Comparison of ENCODE assay signal across 10 mouse cellular contexts in genomic region chr2:167552927-167553402, GRCm38 (mm10). TPM values are rescaled to one million over a fixed set of nuclear protein-coding genes. Genes with fewer than 3 reads are reported as not detected.
DNase-seq lines count a peak whose midpoint lies in the region; ATAC-seq and TF ChIP-seq lines count a peak whose summit lies in the region.
"Had no signal": no experiment of that assay in that cellular context is flagged by ENCODE, and none has a peak within 500 bp of the region (broad histone marks: within the 10 kb centered on the region; RNA-seq: fewer than 3 reads in every experiment).

No protein-coding gene starts in this region.

- intact Hi-C loops in gastrocnemius, adult 2 months (cut with DNase I) = no loop called here
- intact Hi-C loops in left cerebral cortex, adult 2 months (cut with DNase I) = no loop called here

- WGBS in embryonic facial prominence, embryonic 15.5 days = 24% methylated on average over 11 of the region's 11 CpGs
- 23% methylated on average over 11 of the region's 11 CpGs for WGBS in limb, embryonic 15.5 days
- 23% methylated on average over 11 of the region's 11 CpGs for WGBS in hindbrain, postnatal 0 days

- no peaks in the 10 kb centered on the region for H3K27me3 ChIP-seq in C2C12 (ENCODE audit: control insufficient read depth, insufficient read depth, insufficient read length)
- H3K27me3 ChIP-seq in embryonic facial prominence, embryonic 15.5 days = no peaks in the 10 kb centered on the region
- H3K27me3 ChIP-seq in limb, embryonic 15.5 days = no peaks in the 10 kb centered on the region
- H3K27me3 ChIP-seq in hindbrain, postnatal 0 days (ENCODE audit: insufficient read depth, low read length) = no peaks in the 10 kb centered on the region
- H3K27me3 ChIP-seq: neural tube, embryonic 12.5 days had no signal

- H3K9ac ChIP-seq in embryonic facial prominence, embryonic 15.5 days = no peak overlapping the region
- no peak overlapping the region for H3K9ac ChIP-seq in limb, embryonic 15.5 days
- H3K9ac ChIP-seq in hindbrain, postnatal 0 days (replicated peaks; ENCODE audit: low read length) = no peak overlapping the region
- H3K9ac ChIP-seq: neural tube, embryonic 12.5 days had no signal

- H3K4me3 ChIP-seq in gastrocnemius, adult 2 months = no peak overlapping the region
- H3K4me3 ChIP-seq in C2C12 (ENCODE audit: insufficient read depth, poor library complexity, severe bottlenecking) = no peak overlapping the region
- no peak overlapping the region for H3K4me3 ChIP-seq in embryonic facial prominence, embryonic 15.5 days (replicated peaks)
- H3K4me3 ChIP-seq in limb, embryonic 15.5 days = no peak overlapping the region
- no peak overlapping the region for H3K4me3 ChIP-seq in left cerebral cortex, adult 2 months
- H3K4me3 ChIP-seq in hindbrain, postnatal 0 days (ENCODE audit: low read length) = no peak overlapping the region
- H3K4me3 ChIP-seq: erythroblast, embryonic 14.5 days; neural tube, embryonic 12.5 days had no signal

- TF ChIP-seq CTCF in gastrocnemius, adult 2 months (IDR thresholded peaks at IDR 0.05) = no peak
- TF ChIP-seq CTCF in C2C12 (IDR thresholded peaks at IDR 0.05; ENCODE audit: control insufficient read depth, insufficient read depth, insufficient read length) = no peak
- TF ChIP-seq CTCF in left cerebral cortex, adult 2 months (IDR thresholded peaks at IDR 0.05) = no peak
- no peak for TF ChIP-seq CTCF in hindbrain, postnatal 0 days (IDR thresholded peaks at IDR 0.05; ENCODE audit: low read depth)

- peak overlapping the region; percentile 26 for H3ac ChIP-seq in C2C12 (ENCODE audit: control insufficient read depth, insufficient read length, low read depth)

- H3K79me3 ChIP-seq in C2C12 (ENCODE audit: low read depth) = peaks cover 2% of the 10 kb centered on the region

- ATAC-seq in embryonic facial prominence, embryonic 15.5 days (ENCODE audit: insufficient number of reproducible peaks, low FRiP score, low TSS enrichment, low read depth) = peak; percentile 58; the same call in 1 of the 2 replicates
- no peak for ATAC-seq in limb, embryonic 15.5 days (ENCODE audit: insufficient number of reproducible peaks, low FRiP score, low TSS enrichment, low read depth)
- no peak for ATAC-seq in hindbrain, postnatal 0 days

- H3K4me1 ChIP-seq in embryonic facial prominence, embryonic 15.5 days = peaks cover 19% of the 10 kb centered on the region
- peaks cover 14% of the 10 kb centered on the region for H3K4me1 ChIP-seq in limb, embryonic 15.5 days
- H3K4me1 ChIP-seq in hindbrain, postnatal 0 days (ENCODE audit: insufficient read depth, low read length) = no peaks in the 10 kb centered on the region

- no peak overlapping the region for H3K4me2 ChIP-seq in embryonic facial prominence, embryonic 15.5 days (replicated peaks)
- H3K4me2 ChIP-seq in limb, embryonic 15.5 days = no peak overlapping the region
- no peak overlapping the region for H3K4me2 ChIP-seq in hindbrain, postnatal 0 days (ENCODE audit: low read depth, low read length)
- H3K4me2 ChIP-seq: neural tube, embryonic 12.5 days had no signal

- no peaks in the 10 kb centered on the region for H3K9me3 ChIP-seq in embryonic facial prominence, embryonic 15.5 days (replicated peaks)
- H3K9me3 ChIP-seq in limb, embryonic 15.5 days = no peaks in the 10 kb centered on the region
- H3K9me3 ChIP-seq in hindbrain, postnatal 0 days (ENCODE audit: low read length) = no peaks in the 10 kb centered on the region
- H3K9me3 ChIP-seq: neural tube, embryonic 12.5 days had no signal

- H3K79me2 ChIP-seq in C2C12 (ENCODE audit: control insufficient read depth, insufficient read depth) = peaks cover 12% of the 10 kb centered on the region

- peak overlapping the region; percentile 40; the same call in 1 of the 2 replicates for H3K27ac ChIP-seq in gastrocnemius, adult 2 months
- peak overlapping the region; percentile 22 for H3K27ac ChIP-seq in embryonic facial prominence, embryonic 15.5 days (replicated peaks)
- peak overlapping the region; percentile 38; the same call in 1 of the 2 replicates for H3K27ac ChIP-seq in limb, embryonic 15.5 days
- H3K27ac ChIP-seq in left cerebral cortex, adult 2 months = no peak overlapping the region
- H3K27ac ChIP-seq in hindbrain, postnatal 0 days = no peak overlapping the region
- H3K27ac ChIP-seq: neural tube, embryonic 12.5 days had no signal

- no peaks in the 10 kb centered on the region for H3K36me3 ChIP-seq in C2C12 (ENCODE audit: control insufficient read depth, insufficient read depth)
- H3K36me3 ChIP-seq in embryonic facial prominence, embryonic 15.5 days = no peaks in the 10 kb centered on the region
- no peaks in the 10 kb centered on the region for H3K36me3 ChIP-seq in limb, embryonic 15.5 days
- no peaks in the 10 kb centered on the region for H3K36me3 ChIP-seq in hindbrain, postnatal 0 days (ENCODE audit: insufficient read depth, low read length)
- H3K36me3 ChIP-seq: neural tube, embryonic 12.5 days had no signal

- no peak for DNase-seq in gastrocnemius, adult 2 months
- no peak for DNase-seq in gastrocnemius, adult 8-10 months (ENCODE audit: low spot score in 2 of 2)
- DNase-seq in spleen, postnatal 36 days (ENCODE audit: low spot score in 2 of 2) = no peak
- no peak for DNase-seq in left cerebral cortex, adult 2 months (ENCODE audit: extremely low spot score in 1 of 2, low spot score in 2 of 2)
- DNase-seq in hindbrain, postnatal 0 days (ENCODE audit: low spot score) = no peak

TF ChIP-seq in C2C12, 6 proteins besides CTCF, POLR2A, EP300 and RAD21:
- TF ChIP-seq MYOG (IDR thresholded peaks at IDR 0.05; ENCODE audit: control insufficient read depth, extremely low read depth, insufficient read length) = no peak
- no peak for TF ChIP-seq CEBPB (IDR thresholded peaks at IDR 0.05; ENCODE audit: low read depth)
- peak; percentile 41 for TF ChIP-seq MAX (IDR thresholded peaks at IDR 0.05)
- TF ChIP-seq FOSL1 (IDR thresholded peaks at IDR 0.05; ENCODE audit: insufficient read depth, low read length, poor library complexity, severe bottlenecking) = peak; percentile 19
- TF ChIP-seq MYOD1 (IDR thresholded peaks at IDR 0.05; ENCODE audit: control insufficient read depth, insufficient read length, low read depth) = peak; percentile 16
TF ChIP-seq in C2C12: peak in this region for 3.

RNA-seq across cellular contexts. Expression of gene Snai1, which starts 15.0 kb away (rescaled TPM):
- 1 to 10 TPM; 1.1 to 1.2 TPM for total RNA-seq in gastrocnemius, adult 2 months (2021)
- total RNA-seq in gastrocnemius, adult 8-10 months (2022) = under 1 TPM; 0.24 to 0.94 (median 0.65) TPM
- 48.1 TPM for polyA plus RNA-seq in C2C12 (2012; fragmentation: generic; extraction: Trizol)
- polyA plus RNA-seq in embryonic facial prominence, embryonic 15.5 days (2015; fragmentation: Nextera tagmentation; extraction: Ambion mirVana) = 82.9 and 104 TPM in 2 replicates
- polyA plus RNA-seq in limb, embryonic 15.5 days (2015; fragmentation: Nextera tagmentation; extraction: Ambion mirVana) = 52.6 and 61.2 TPM in 2 replicates
- total RNA-seq in left cerebral cortex, adult 2 months (2021) = under 1 TPM; 0.56 to 0.70 TPM
- total RNA-seq in hindbrain, postnatal 0 days (2014; rRNA removed) = 0.93 and 1.2 TPM in 2 replicates
- 3.6 and 4.3 TPM in 2 replicates for polyA plus RNA-seq in hindbrain, postnatal 0 days (2015; fragmentation: Nextera tagmentation; extraction: Ambion mirVana)
- polyA plus RNA-seq: erythroblast, embryonic 14.5 days had no signal

Comparison
In these comparisons a context has a peak if more than half of its experiments do, and no peak if none do; other contexts are left out.
1. H3K27ac ChIP-seq: peak in gastrocnemius, adult 2 months (single experiment), embryonic facial prominence, embryonic 15.5 days (single experiment) and limb, embryonic 15.5 days (single experiment); none in left cerebral cortex, adult 2 months (single experiment) and hindbrain, postnatal 0 days (single experiment).